Mouse (Mus musculus): ENCODE measurements around the gene Igf1r.

DNA sequence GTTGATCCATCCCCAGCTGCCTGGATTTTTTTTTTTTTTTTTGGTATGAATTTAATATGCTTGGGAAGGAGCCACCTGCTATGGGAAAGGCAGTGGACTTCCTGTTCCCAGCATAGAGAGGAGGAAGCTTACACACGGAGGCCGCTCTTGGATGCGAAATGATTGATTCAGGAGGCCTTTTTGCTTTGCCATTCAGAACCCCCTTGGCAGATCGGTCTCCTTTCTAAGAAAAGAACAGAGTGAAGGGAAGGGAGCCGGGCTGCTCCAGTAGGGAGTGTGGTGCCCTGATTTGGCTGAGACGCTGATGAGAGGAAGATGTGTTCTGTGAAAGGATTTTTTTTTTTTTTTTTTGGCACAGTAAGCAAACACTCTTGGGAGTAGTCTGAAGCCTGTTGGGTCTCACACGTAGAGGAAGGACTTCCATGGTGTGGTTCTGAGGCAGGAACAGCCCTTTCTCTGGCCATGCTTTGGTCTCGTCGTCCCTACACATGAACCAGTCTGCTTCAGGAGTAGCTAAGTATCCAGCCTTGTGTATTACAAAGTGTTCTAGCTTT lies 269.1 kb downstream of the Igf1r start:
- TF ChIP-seq CTCF (IDR thresholded peaks at IDR 0.05; ENCODE audit: low read depth, low read length) (no peak), GATA1 (IDR thresholded peaks at IDR 0.05; ENCODE audit: borderline replicate concordance, low read length) (no peak), TAL1 (conservative IDR thresholded peaks at IDR 0.05; ENCODE audit: low read depth, low read length) (no peak)
